Mouse (Mus musculus): ENCODE measurements around the gene Mfsd4b5.

DNA sequence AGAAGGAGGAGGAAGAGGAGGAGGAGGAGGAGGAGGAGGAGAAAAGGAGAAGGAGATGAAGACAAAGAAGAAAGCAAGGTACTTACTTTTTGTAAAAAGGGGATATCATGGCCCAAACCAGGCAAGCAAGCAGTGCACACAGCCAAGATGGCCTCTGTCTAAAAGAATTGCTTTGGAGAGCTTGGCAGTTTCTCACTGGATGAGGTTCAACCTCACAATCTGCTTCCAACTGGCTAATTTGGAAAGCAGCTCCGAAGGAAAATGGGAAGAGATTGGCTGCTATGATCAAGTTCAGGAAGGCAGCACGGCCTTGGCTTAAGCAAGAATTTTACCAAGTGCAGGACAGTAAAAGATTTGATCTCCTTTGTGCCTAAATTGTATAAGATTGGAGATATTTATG is 43.2 kb upstream of the Mfsd4b5 start:
- TF ChIP-seq CTCF (IDR thresholded peaks at IDR 0.05; ENCODE audit: borderline replicate concordance, insufficient read depth, low read depth, low read length) = no peak
- no peak for TF ChIP-seq POLR2A (IDR thresholded peaks at IDR 0.05; ENCODE audit: borderline replicate concordance, insufficient read depth, low read length)
